Mouse (Mus musculus) MEL (cell line): ENCODE data around the gene Smc4.

Experiments used
- CHD2 ChIP-seq: IDR thresholded peaks from 2 replicates; pipeline ENCODE4 v1.6.1; 2011; ENCODE audit warnings: low read length, improper control_type of control experiment
- CTCF ChIP-seq, 3 experiments: IDR thresholded peaks in 2 of 3; conservative IDR thresholded peaks in 1 of 3; 2 replicates each; pipeline ENCODE4 v1.5.1; 2011 to 2012; ENCODE audit warnings: low read length in 3 of 3, low read depth in 2 of 3, mild to moderate bottlenecking in 2 of 3, improper control_type of control experiment in 1 of 3, inconsistent platforms in 1 of 3, mixed read lengths in 1 of 3, moderate library complexity in 1 of 3; ENCODE audit not compliant: control insufficient read depth in 1 of 3, insufficient read depth in 1 of 3, poor library complexity in 1 of 3, severe bottlenecking in 1 of 3
- EP300 ChIP-seq, 2 experiments: IDR thresholded peaks; 2 replicates each; pipeline ENCODE4 v1.6.1; 2011; ENCODE audit warnings: improper control_type of control experiment in 2 of 2, low read length in 2 of 2, low read depth in 1 of 2, mild to moderate bottlenecking in 1 of 2
- ETS1 ChIP-seq: IDR thresholded peaks from 2 replicates; pipeline ENCODE4 v1.6.1; 2012; ENCODE audit warnings: low read depth, mild to moderate bottlenecking, inconsistent platforms, low read length, improper control_type of control experiment, moderate library complexity
- GABPA ChIP-seq: IDR thresholded peaks from 2 replicates; pipeline ENCODE4 v1.6.1; 2012; ENCODE audit warnings: low read depth, mild to moderate bottlenecking, inconsistent platforms, low read length, improper control_type of control experiment, moderate library complexity
- JUND ChIP-seq: IDR thresholded peaks from 2 replicates; pipeline ENCODE4 v1.6.1; 2011; ENCODE audit warnings: low read depth, mild to moderate bottlenecking, improper control_type of control experiment, low read length
- MAX ChIP-seq: IDR thresholded peaks from 2 replicates; pipeline ENCODE4 v1.6.1; 2011; ENCODE audit warnings: low read length, improper control_type of control experiment
- MEF2A ChIP-seq: IDR thresholded peaks from 2 replicates; pipeline ENCODE4 v1.6.1; 2014; ENCODE audit warnings: low read depth, mild to moderate bottlenecking, inconsistent platforms, low read length, improper control_type of control experiment; ENCODE audit not compliant: poor library complexity, insufficient replicate concordance, severe bottlenecking; ENCODE audit errors: extremely low read depth
- NELFE ChIP-seq: IDR thresholded peaks from 2 replicates; pipeline ENCODE4 v1.6.1; 2011; ENCODE audit warnings: low read depth, low read length, improper control_type of control experiment
- POLR2A ChIP-seq, 2 experiments: IDR thresholded peaks; 2 replicates each; pipeline ENCODE4 v1.6.1; 2011 to 2012; ENCODE audit warnings: low read length in 2 of 2, mild to moderate bottlenecking in 2 of 2, control low read depth in 1 of 2, improper control_type of control experiment in 1 of 2, low read depth in 1 of 2, moderate library complexity in 1 of 2; ENCODE audit not compliant: control insufficient read depth in 1 of 2, insufficient read depth in 1 of 2, poor library complexity in 1 of 2
- RCOR1 ChIP-seq: IDR thresholded peaks from 2 replicates; pipeline ENCODE4 v1.6.1; 2012; ENCODE audit warnings: low read depth, mild to moderate bottlenecking, inconsistent platforms, low read length, improper control_type of control experiment
- TBP ChIP-seq: IDR thresholded peaks from 2 replicates; pipeline ENCODE4 v1.8.0; 2011; ENCODE audit warnings: low read depth, low read length, improper control_type of control experiment
- ZMIZ1 ChIP-seq: IDR thresholded peaks from 2 replicates; pipeline ENCODE4 v1.6.1; 2012; ENCODE audit warnings: low read depth, mild to moderate bottlenecking, inconsistent platforms, low read length, improper control_type of control experiment, moderate library complexity
- ZNF384 ChIP-seq: IDR thresholded peaks from 2 replicates; pipeline ENCODE4 v1.6.1; 2012; ENCODE audit warnings: low read depth, mild to moderate bottlenecking, inconsistent platforms, low read length, improper control_type of control experiment

GRCm38 (mm10) chr3:68973574-68973973 lies 31.0 kb upstream of the Smc4 start:
- no peak for TF ChIP-seq ZMIZ1
- no peak for TF ChIP-seq GABPA
- TF ChIP-seq RCOR1: no peak
- TF ChIP-seq CTCF (IDR thresholded peaks at IDR 0.05 in 2 of 3, conservative IDR thresholded peaks at IDR 0.05 in 1 of 3; ENCODE audit: control insufficient read depth in 1 of 3, insufficient read depth in 1 of 3, low read depth in 2 of 3, low read length in 3 of 3, poor library complexity in 1 of 3, severe bottlenecking in 1 of 3): no peak
- TF ChIP-seq POLR2A (IDR thresholded peaks at IDR 0.05; ENCODE audit: control insufficient read depth in 1 of 2, insufficient read depth in 1 of 2, low read depth in 1 of 2, low read length in 2 of 2, poor library complexity in 1 of 2): no peak
- no peak for TF ChIP-seq ZNF384
- no peak for TF ChIP-seq TBP
- no peak for TF ChIP-seq MAX
- TF ChIP-seq JUND: no peak
- TF ChIP-seq EP300 (IDR thresholded peaks at IDR 0.05; ENCODE audit: low read depth in 1 of 2, low read length in 2 of 2): no peak
- TF ChIP-seq CHD2: no peak
- TF ChIP-seq NELFE: no peak
- TF ChIP-seq MEF2A: no peak
- TF ChIP-seq ETS1: no peak
